Mouse (Mus musculus) megakaryocyte, embryonic 14.5 days (primary cell): ENCODE results near the gene Gm20388.

Experiments used
- FLI1 ChIP-seq: IDR thresholded peaks from 2 replicates; pipeline ENCODE4 v1.6.1; 2012; ENCODE audit warnings: low read length, inconsistent platforms, mixed read lengths
- GATA1 ChIP-seq: IDR thresholded peaks from 3 replicates; pipeline ENCODE4 v1.6.1; 2012; ENCODE audit warnings: mixed read lengths, low read length, inconsistent platforms, borderline replicate concordance

- no peak for TF ChIP-seq GATA1
- TF ChIP-seq FLI1: no peak
Measured at GRCm38 (mm10) chr8:121354844-121355243, 1444.2 kb downstream of the Gm20388 start.
